Mouse (Mus musculus): ENCODE results near the gene Cnpy2. TPM values are rescaled to one million over a fixed set of nuclear protein-coding genes. Genes with fewer than 3 reads are reported as not detected.
"Not testable (repeated sequence)": the region's sequence is repeated elsewhere in the genome, so short reads cannot be mapped to it uniquely, and the experiment has no call there.

Cnpy2 gene
- polyA plus RNA-seq, 1 experiment from 2014 or later: 195 TPM

DNA sequence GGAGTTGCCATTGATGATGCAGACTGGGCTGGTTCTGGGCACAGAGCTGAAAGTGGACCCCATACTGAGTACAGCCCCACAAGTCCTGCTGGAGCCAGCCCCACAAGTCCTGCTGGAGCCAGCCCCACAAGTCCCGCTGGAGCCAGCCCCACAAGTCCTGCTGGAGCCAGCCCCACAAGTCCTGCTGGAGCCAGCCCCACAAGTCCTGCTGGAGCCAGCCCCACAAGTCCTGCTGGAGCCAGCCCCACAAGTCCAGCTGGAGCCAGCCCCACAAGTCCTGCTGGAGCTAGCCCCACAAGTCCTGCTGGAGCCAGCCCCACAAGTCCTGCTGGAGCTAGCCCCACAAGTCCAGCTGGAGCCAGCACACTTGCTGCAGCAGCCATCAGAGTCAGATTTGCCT, 31.7 kb upstream of the Cnpy2 start:
- H3K4me2 ChIP-seq (ENCODE audit: low read length); H3K9ac ChIP-seq (replicated peaks; ENCODE audit: low read depth, low read length): not testable (repeated sequence)
- 100% methylated on average over 1 of the region's 1 CpGs for WGBS

DNA sequence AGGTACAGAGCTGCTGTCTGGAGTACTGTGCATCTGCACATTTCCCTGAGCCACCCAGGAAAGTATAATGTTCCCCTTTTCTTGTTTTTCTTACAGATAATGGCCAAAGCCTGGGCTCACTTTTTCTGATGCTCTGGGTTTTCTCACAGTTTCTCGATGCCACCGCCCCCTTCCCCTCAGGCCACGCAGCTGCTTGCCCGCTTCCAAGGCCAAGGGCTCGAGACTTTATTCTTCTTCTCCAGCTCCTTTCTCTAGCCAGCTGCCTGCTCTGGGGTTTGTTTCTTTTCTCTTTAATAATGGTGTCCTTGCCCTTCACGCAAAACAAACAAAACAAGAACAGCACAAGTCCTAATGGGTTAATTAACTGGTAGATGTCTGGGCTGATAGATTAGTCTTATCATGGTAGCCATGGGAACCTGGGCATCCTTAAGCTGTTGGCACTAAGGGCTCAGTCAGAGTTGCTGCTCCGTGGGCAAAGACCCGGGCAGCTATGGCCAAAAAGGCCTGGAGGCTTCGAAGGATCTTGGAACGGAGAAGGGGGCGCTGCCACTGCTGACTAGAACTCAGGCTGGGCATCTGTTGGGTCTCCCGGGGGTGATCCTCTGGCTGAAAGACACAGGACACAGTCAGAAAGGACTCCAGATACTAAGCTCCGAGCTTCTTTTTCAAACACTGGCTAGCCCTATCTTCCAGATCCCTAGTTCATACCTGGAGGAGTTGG, 25.7 kb upstream of the Cnpy2 start:
- 44% methylated on average over 13 of the region's 13 CpGs for WGBS
- H3K36me3 ChIP-seq (ENCODE audit: control insufficient read depth, insufficient read depth): 0 out of 2 replicates have a peak, but pooled peaks cover 3% of the 10 kb centered on the region
- ATAC-seq: peak; percentile 28; the same call in 1 of the 2 replicates
- H3K4me2 ChIP-seq (ENCODE audit: low read length): no peak overlapping the region
- H3K27ac ChIP-seq (ENCODE audit: low read length): no peak overlapping the region
- no peak overlapping the region for H3K4me3 ChIP-seq (replicated peaks; ENCODE audit: low read length)
- 0 out of 2 replicates have a peak, but pooled peaks cover 2% of the 10 kb centered on the region for H3K4me1 ChIP-seq (replicated peaks; ENCODE audit: control insufficient read depth, insufficient read depth, low read length)
- H3K9me3 ChIP-seq (ENCODE audit: control insufficient read depth, low read length): no peaks in the 10 kb centered on the region
- H3K27me3 ChIP-seq (replicated peaks; ENCODE audit: control insufficient read depth, insufficient read depth, low read length): no peaks in the 10 kb centered on the region
- no peak overlapping the region for H3K9ac ChIP-seq (replicated peaks; ENCODE audit: low read depth, low read length)

More for the DNA sequence above, 31.7 kb upstream of the Cnpy2 start:
- not testable (repeated sequence) for H3K27me3 ChIP-seq (replicated peaks; ENCODE audit: control insufficient read depth, insufficient read depth, low read length); H3K27ac ChIP-seq (ENCODE audit: low read length); H3K36me3 ChIP-seq (ENCODE audit: control insufficient read depth, insufficient read depth); ATAC-seq; H3K9me3 ChIP-seq (ENCODE audit: control insufficient read depth, low read length); H3K4me3 ChIP-seq (replicated peaks; ENCODE audit: low read length); H3K4me1 ChIP-seq (replicated peaks; ENCODE audit: control insufficient read depth, insufficient read depth, low read length)

GRCm38 (mm10) chr10:128297221-128297620, 25.0 kb upstream of the Cnpy2 start:
- H3K9me3 ChIP-seq (ENCODE audit: control insufficient read depth, low read length): no peaks in the 10 kb centered on the region
- H3K4me2 ChIP-seq (ENCODE audit: low read length): no peak overlapping the region
- 67% methylated on average over 4 of the region's 4 CpGs for WGBS
- H3K27ac ChIP-seq (ENCODE audit: low read length): no peak overlapping the region
- ATAC-seq: no peak
- H3K27me3 ChIP-seq (replicated peaks; ENCODE audit: control insufficient read depth, insufficient read depth, low read length): no peaks in the 10 kb centered on the region
- H3K4me1 ChIP-seq (replicated peaks; ENCODE audit: control insufficient read depth, insufficient read depth, low read length): peaks cover 3% of the 10 kb centered on the region
- H3K36me3 ChIP-seq (ENCODE audit: control insufficient read depth, insufficient read depth): no peaks in the 10 kb centered on the region
- no peak overlapping the region for H3K9ac ChIP-seq (replicated peaks; ENCODE audit: low read depth, low read length)
- H3K4me3 ChIP-seq (replicated peaks; ENCODE audit: low read length): no peak overlapping the region

DNA sequence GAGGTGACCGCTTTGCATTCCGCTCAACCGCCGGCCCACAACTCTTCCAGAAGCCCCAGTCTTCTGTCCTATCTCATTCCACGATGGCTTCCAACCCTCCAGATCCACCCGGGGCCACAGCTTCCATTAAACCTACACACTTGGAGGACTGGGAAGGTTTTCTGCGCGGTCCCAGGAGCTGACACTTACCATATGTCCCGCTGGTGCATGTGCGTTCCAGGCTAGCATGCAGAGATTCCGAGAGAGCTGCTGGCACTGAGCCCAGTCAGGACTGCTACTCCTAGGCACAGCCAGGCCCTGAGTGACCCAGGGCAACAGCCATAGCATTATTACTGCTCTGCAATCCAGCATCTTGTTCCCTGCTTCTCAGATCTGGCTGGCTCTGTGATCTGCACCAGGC, 24.6 kb upstream of the Cnpy2 start:
- Histone ChIP-seq H3K36me3 (ENCODE audit: control insufficient read depth, insufficient read depth) (no peaks in the 10 kb centered on the region), H3K4me1 (replicated peaks; ENCODE audit: control insufficient read depth, insufficient read depth, low read length) (peaks cover 7% of the 10 kb centered on the region), H3K4me2 (ENCODE audit: low read length) (no peak overlapping the region), H3K27me3 (replicated peaks; ENCODE audit: control insufficient read depth, insufficient read depth, low read length) (no peaks in the 10 kb centered on the region), H3K9me3 (ENCODE audit: control insufficient read depth, low read length) (no peaks in the 10 kb centered on the region), H3K4me3 (replicated peaks; ENCODE audit: low read length) (no peak overlapping the region), H3K27ac (ENCODE audit: low read length) (no peak overlapping the region), H3K9ac (replicated peaks; ENCODE audit: low read depth, low read length) (no peak overlapping the region)
- ATAC-seq: no peak
- 76% methylated on average over 11 of the region's 11 CpGs for WGBS

DNA sequence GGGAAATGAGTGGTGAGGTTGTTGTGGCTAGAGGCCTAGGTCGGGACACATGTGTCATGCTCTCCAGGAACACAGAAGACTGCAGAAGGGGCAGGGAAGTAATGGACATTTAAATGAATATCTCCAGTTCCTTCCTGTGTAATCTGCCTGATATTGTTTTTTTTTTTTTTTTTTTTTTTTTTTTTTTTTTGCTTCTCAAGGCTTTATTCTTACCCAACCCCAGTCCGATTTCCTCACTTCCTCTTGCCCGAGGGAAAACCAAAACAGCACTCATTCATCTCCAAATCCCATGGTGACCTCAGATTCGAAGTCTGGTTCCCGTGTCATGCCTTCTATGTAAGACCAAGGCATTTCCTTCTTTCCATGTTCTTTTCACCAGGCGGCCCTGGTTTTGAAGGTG, 24.0 kb upstream of the Cnpy2 start:
- Histone ChIP-seq H3K27ac (ENCODE audit: low read length) (no peak overlapping the region), H3K9ac (replicated peaks; ENCODE audit: low read depth, low read length) (no peak overlapping the region), H3K27me3 (replicated peaks; ENCODE audit: control insufficient read depth, insufficient read depth, low read length) (no peaks in the 10 kb centered on the region), H3K9me3 (ENCODE audit: control insufficient read depth, low read length) (no peaks in the 10 kb centered on the region), H3K4me3 (replicated peaks; ENCODE audit: low read length) (no peak overlapping the region), H3K4me1 (replicated peaks; ENCODE audit: control insufficient read depth, insufficient read depth, low read length) (peaks cover 8% of the 10 kb centered on the region), H3K4me2 (ENCODE audit: low read length) (no peak overlapping the region), H3K36me3 (ENCODE audit: control insufficient read depth, insufficient read depth) (no peaks in the 10 kb centered on the region)
- ATAC-seq: no peak
- WGBS: 81% methylated on average over 6 of the region's 6 CpGs

DNA sequence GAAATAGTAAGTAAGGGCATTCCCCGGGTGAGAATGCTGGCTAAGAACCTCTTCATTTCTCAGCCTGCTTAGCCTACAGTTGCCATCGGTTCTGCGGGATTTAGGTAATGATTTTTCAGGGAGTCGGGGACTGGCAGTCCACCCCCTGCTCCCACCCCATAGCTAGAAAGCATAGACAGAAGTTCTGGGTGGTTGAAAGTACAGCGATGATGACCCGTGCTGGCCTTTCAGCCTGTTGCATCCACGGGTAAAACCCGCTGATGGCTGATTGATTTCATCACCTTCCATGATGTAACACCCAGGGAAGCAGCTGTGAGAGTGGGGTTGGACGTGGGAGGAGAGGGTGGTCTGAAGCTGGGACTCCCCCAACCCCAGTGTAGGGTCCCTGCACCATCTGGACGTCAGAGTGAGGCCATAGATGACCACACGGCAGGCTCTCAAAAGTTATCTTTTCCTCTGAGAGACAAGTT, 23.5 kb upstream of the Cnpy2 start, which contains the start of gene Il23a:
Il23a (minus strand) TSS at position 51 of the 470 bp plus-strand sequence.
- WGBS: 83% methylated on average over 11 of the region's 11 CpGs
- Histone ChIP-seq H3K36me3 (ENCODE audit: control insufficient read depth, insufficient read depth) (no peaks in the 10 kb centered on the region), H3K27me3 (replicated peaks; ENCODE audit: control insufficient read depth, insufficient read depth, low read length) (no peaks in the 10 kb centered on the region), H3K9ac (replicated peaks; ENCODE audit: low read depth, low read length) (no peak within 1 kb of the TSS), H3K4me3 (replicated peaks; ENCODE audit: low read length) (no peak within 1 kb of the TSS), H3K4me1 (replicated peaks; ENCODE audit: control insufficient read depth, insufficient read depth, low read length) (peaks cover 8% of the 10 kb centered on the region), H3K27ac (ENCODE audit: low read length) (no peak within 1 kb of the TSS), H3K9me3 (ENCODE audit: control insufficient read depth, low read length) (no peaks in the 10 kb centered on the region), H3K4me2 (ENCODE audit: low read length) (no peak within 1 kb of the TSS)
- no peak for ATAC-seq

- H3K27me3 ChIP-seq (replicated peaks; ENCODE audit: control insufficient read depth, insufficient read depth, low read length): no peaks in the 10 kb centered on the region
- peak overlapping the region; percentile 63 for H3K4me3 ChIP-seq (replicated peaks; ENCODE audit: low read length)
- peaks cover 15% of the 10 kb centered on the region for H3K4me1 ChIP-seq (replicated peaks; ENCODE audit: control insufficient read depth, insufficient read depth, low read length)
- peak overlapping the region; percentile 97 for H3K27ac ChIP-seq (ENCODE audit: low read length)
- H3K9me3 ChIP-seq (ENCODE audit: control insufficient read depth, low read length): no peaks in the 10 kb centered on the region
- H3K36me3 ChIP-seq (ENCODE audit: control insufficient read depth, insufficient read depth): no peaks in the 10 kb centered on the region
- H3K9ac ChIP-seq (replicated peaks; ENCODE audit: low read depth, low read length): peak overlapping the region; percentile 81
- WGBS: 39% methylated on average over 3 of the region's 3 CpGs
- ATAC-seq: no peak
- H3K4me2 ChIP-seq (ENCODE audit: low read length): peak overlapping the region; percentile 78
These were observed 19.9 kb upstream of the Cnpy2 start for GRCm38 (mm10) chr10:128302357-128302756.

- Histone ChIP-seq H3K4me1 (replicated peaks; ENCODE audit: control insufficient read depth, insufficient read depth, low read length) (peaks cover 15% of the 10 kb centered on the region), H3K9me3 (ENCODE audit: control insufficient read depth, low read length) (no peaks in the 10 kb centered on the region), H3K4me2 (ENCODE audit: low read length) (peak overlapping the region; percentile 78), H3K9ac (replicated peaks; ENCODE audit: low read depth, low read length) (peak overlapping the region; percentile 81), H3K27ac (ENCODE audit: low read length) (peak overlapping the region; percentile 97), H3K4me3 (replicated peaks; ENCODE audit: low read length) (peak overlapping the region; percentile 63), H3K27me3 (replicated peaks; ENCODE audit: control insufficient read depth, insufficient read depth, low read length) (no peaks in the 10 kb centered on the region), H3K36me3 (ENCODE audit: control insufficient read depth, insufficient read depth) (no peaks in the 10 kb centered on the region)
- peak; percentile 41 for ATAC-seq
- 1% methylated on average over 9 of the region's 9 CpGs for WGBS
These were observed 19.5 kb upstream of the Cnpy2 start for GRCm38 (mm10) chr10:128302785-128303125.

DNA sequence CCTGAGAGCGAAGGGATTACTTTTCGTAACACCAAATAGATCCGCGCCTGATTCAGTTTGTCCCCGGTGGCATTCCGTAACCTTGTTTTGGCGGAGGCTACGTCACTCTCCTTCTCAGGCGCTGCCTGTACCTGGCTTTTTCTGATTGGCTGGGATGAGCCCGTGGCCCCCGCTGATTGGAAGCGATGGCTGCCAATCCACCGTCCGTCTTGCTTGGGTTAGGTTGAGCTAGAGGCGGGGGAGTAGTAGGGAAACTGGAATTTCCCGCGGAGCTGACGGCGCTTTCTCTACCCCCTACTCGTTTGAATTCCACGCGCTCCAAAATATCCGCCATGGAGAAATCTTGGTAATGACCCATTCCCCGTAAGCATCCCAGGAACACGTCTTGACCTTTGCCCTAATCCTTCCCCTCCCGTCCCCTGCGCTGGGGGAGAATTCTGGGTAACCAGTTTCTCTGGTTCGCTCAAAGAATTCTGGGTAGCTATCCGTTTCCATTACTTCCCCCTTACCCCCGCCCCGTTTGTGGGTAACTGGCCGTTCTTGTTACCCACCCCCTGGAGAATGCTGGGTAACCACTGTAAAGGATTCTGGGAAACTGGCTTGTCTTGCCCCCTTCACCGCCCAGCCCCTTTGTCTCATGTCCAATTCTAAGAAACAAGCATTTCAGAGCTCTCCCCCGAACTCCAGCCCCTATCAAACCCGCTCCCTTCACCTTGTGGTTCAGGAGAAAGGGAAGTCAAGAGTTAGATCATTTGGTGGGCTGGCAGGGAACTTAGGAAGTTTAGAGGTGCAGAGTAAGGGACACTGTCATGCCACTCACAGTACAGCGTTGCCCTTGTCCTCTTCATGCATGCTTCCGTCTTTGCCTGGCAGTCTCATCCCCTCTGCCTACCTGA, 18.9 kb upstream of the Cnpy2 start, which contains the start of gene Pan2:
Pan2 (plus strand) TSS at position 210 of the 896 bp plus-strand sequence.
- peak; percentile 99 for ATAC-seq
- Histone ChIP-seq H3K4me3 (replicated peaks; ENCODE audit: low read length) (peak within 1 kb of the TSS; percentile 63), H3K27ac (ENCODE audit: low read length) (peak within 1 kb of the TSS; percentile 97), H3K36me3 (ENCODE audit: control insufficient read depth, insufficient read depth) (0 out of 2 replicates have a peak, but pooled peaks cover 5% of the 10 kb centered on the region), H3K9ac (replicated peaks; ENCODE audit: low read depth, low read length) (peak within 1 kb of the TSS; percentile 81), H3K4me2 (ENCODE audit: low read length) (peak within 1 kb of the TSS; percentile 78), H3K9me3 (ENCODE audit: control insufficient read depth, low read length) (no peaks in the 10 kb centered on the region), H3K4me1 (replicated peaks; ENCODE audit: control insufficient read depth, insufficient read depth, low read length) (peaks cover 15% of the 10 kb centered on the region), H3K27me3 (replicated peaks; ENCODE audit: control insufficient read depth, insufficient read depth, low read length) (no peaks in the 10 kb centered on the region)
- under 1% methylated on average over 37 of the region's 37 CpGs for WGBS

Measured in forebrain, embryonic 16.5 days (tissue).